Mouse (Mus musculus) MEL (cell line): ENCODE data around the gene Cux1.

Source experiments
- CTCF ChIP-seq, 3 experiments: IDR thresholded peaks in 2 of 3; conservative IDR thresholded peaks in 1 of 3; 2 replicates each; pipeline ENCODE4 v1.5.1; 2011 to 2012; ENCODE audit warnings: low read length in 3 of 3, low read depth in 2 of 3, mild to moderate bottlenecking in 2 of 3, improper control_type of control experiment in 1 of 3, inconsistent platforms in 1 of 3, mixed read lengths in 1 of 3, moderate library complexity in 1 of 3; ENCODE audit not compliant: control insufficient read depth in 1 of 3, insufficient read depth in 1 of 3, poor library complexity in 1 of 3, severe bottlenecking in 1 of 3
- ZNF384 ChIP-seq: IDR thresholded peaks from 2 replicates; pipeline ENCODE4 v1.6.1; 2012; ENCODE audit warnings: low read depth, mild to moderate bottlenecking, inconsistent platforms, low read length, improper control_type of control experiment

DNA sequence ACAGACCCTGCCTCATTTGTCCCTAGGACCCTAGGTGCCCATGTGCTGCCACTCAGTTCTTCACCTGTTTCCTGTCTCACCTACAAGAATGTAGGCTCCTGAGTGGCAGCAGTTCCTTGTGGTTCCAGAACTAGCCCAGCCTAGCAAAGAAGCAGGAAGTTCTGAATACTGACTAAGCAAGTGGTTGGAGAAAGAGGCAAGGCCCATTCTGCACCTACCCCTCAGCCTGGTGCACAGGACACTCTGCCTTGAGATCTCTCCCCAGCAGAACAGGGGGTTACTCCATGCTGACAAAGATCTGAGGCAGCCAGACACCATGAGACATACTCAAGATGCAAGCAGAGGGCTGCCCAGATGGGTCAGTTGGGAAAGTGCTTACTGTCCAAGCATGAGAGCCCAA is 14.5 kb downstream of the Cux1 start:
- TF ChIP-seq CTCF (IDR thresholded peaks at IDR 0.05 in 2 of 3, conservative IDR thresholded peaks at IDR 0.05 in 1 of 3; ENCODE audit: control insufficient read depth in 1 of 3, insufficient read depth in 1 of 3, low read depth in 2 of 3, low read length in 3 of 3, poor library complexity in 1 of 3, severe bottlenecking in 1 of 3) (no peak), ZNF384 (no peak)
